Mouse (Mus musculus): Measurements from ENCODE around the gene Sema6b. TPM values are rescaled to one million over a fixed set of nuclear protein-coding genes. Genes with fewer than 3 reads are reported as not detected.
"Not testable (repeated sequence)": the region's sequence is repeated elsewhere in the genome, so short reads cannot be mapped to it uniquely, and the experiment has no call there.

Gene Sema6b
- polyA plus RNA-seq, 1 experiment from 2014 or later = 4.3 TPM

DNA sequence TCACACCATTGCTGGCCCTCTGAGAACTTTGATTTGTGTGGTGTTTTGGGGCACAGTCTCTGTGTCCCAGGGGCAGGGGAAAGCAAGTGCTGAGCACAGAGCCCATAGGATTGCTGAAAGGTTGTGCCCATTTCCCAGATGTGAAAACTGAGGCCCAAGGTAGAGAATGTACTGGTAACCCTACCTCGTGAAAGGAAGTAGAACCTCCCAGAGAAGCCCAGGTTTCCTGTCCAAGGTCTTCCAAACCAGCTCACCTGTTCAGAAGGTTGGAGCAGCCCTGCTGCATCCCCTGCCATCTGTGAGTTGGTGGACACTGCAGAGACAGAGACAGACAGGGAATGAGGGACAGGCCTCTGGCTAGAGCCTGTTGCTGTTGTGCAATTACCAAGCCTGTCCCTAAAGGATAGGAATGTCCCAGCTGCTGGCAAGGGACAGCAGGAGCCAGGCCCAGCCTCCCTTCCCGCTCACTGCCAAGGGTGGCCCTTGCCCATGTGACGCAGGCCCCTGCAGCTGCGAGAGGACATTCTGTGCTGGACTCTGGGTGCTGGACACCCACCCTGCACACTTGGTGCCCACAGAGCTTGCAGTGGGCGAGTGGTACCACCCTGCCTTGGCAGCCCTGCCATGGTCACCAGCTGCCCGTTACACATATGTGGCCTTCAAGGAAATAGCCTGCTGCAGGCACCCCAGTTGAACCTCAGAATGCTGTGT, 31.7 kb downstream of the Sema6b start:
- 76% methylated on average over 6 of the region's 6 CpGs for WGBS

DNA sequence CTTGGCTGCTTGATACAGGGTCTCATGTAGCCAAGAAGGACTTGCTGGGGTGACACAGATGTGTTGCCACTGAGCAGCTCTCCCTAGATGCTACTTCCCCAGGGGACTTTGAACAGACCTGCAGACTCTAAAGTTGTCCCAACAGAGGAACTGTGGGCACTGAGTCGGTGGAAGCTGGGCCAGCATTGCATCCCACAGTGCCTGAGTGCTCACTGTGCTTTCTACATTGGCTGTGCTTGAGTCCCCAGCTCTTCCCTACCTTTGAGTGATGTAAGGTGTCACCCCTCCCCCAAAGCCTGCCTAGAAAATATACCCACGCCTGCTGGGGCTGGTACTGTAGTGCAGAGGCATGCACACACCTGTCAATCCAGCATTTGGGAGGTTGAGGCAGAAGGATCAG, 32.4 kb downstream of the Sema6b start:
- H3K4me2 ChIP-seq (ENCODE audit: low read depth, low read length) = no peak overlapping the region
- H3K4me1 ChIP-seq (ENCODE audit: control insufficient read depth, insufficient read depth, low read length) = no peaks in the 10 kb centered on the region
- H3K9ac ChIP-seq (ENCODE audit: low read depth, low read length) = no peak overlapping the region
- H3K9me3 ChIP-seq (ENCODE audit: control insufficient read depth, low read length) = no peaks in the 10 kb centered on the region
- WGBS = 70% methylated on average over 2 of the region's 2 CpGs
- peaks cover 13% of the 10 kb centered on the region for H3K36me3 ChIP-seq (ENCODE audit: control insufficient read depth, insufficient read depth, low read length)
- no peak overlapping the region for H3K27ac ChIP-seq (replicated peaks; ENCODE audit: low read depth, low read length)
- no peaks in the 10 kb centered on the region for H3K27me3 ChIP-seq (replicated peaks; ENCODE audit: control insufficient read depth, insufficient read depth, low read length)
- H3K4me3 ChIP-seq (ENCODE audit: low read depth, low read length) = no peak overlapping the region
- ATAC-seq (ENCODE audit: low read depth) (no peak), DNase-seq (ENCODE audit: low spot score) (no peak)

More for the DNA sequence above, 31.7 kb downstream of the Sema6b start:
- DNase-seq (ENCODE audit: low spot score) (no peak), ATAC-seq (ENCODE audit: low read depth) (no peak)
- Histone ChIP-seq H3K27me3 (replicated peaks; ENCODE audit: control insufficient read depth, insufficient read depth, low read length) (no peaks in the 10 kb centered on the region), H3K9ac (ENCODE audit: low read depth, low read length) (no peak overlapping the region), H3K4me2 (ENCODE audit: low read depth, low read length) (no peak overlapping the region), H3K36me3 (ENCODE audit: control insufficient read depth, insufficient read depth, low read length) (peaks cover 6% of the 10 kb centered on the region; the same call in 1 of the 2 replicates), H3K9me3 (ENCODE audit: control insufficient read depth, low read length) (no peaks in the 10 kb centered on the region), H3K27ac (replicated peaks; ENCODE audit: low read depth, low read length) (no peak overlapping the region), H3K4me1 (ENCODE audit: control insufficient read depth, insufficient read depth, low read length) (no peaks in the 10 kb centered on the region), H3K4me3 (ENCODE audit: low read depth, low read length) (no peak overlapping the region)

DNA sequence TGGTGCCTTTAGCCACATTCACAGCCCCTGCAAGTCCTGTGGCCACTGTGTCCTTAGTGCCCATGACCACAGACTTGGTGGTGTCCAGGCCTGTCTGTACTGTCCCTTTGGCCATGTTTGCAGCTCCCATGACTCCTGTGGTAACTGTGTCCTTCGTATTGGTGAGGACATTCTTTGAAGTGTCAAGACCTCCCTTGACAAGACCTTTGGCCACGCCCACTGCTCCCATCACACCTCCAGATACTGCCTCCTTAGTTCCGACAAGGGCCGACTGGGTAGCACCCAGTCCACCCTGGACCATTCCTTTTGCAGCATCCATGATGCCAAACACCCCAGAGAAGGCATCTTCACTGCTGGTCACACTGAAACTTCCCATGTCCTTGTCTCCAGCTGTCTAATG, 33.2 kb downstream of the Sema6b start:
- no peak for ATAC-seq (ENCODE audit: low read depth)
- H3K4me1 ChIP-seq (ENCODE audit: control insufficient read depth, insufficient read depth, low read length) = no peaks in the 10 kb centered on the region
- H3K4me3 ChIP-seq (ENCODE audit: low read depth, low read length) = no peak overlapping the region
- H3K9me3 ChIP-seq (ENCODE audit: control insufficient read depth, low read length) = no peaks in the 10 kb centered on the region
- H3K4me2 ChIP-seq (ENCODE audit: low read depth, low read length) = no peak overlapping the region
- 77% methylated on average over 4 of the region's 4 CpGs for WGBS
- DNase-seq (ENCODE audit: low spot score) = no peak
- no peak overlapping the region for H3K9ac ChIP-seq (ENCODE audit: low read depth, low read length)
- peaks cover 21% of the 10 kb centered on the region for H3K36me3 ChIP-seq (ENCODE audit: control insufficient read depth, insufficient read depth, low read length)
- H3K27ac ChIP-seq (replicated peaks; ENCODE audit: low read depth, low read length) = no peak overlapping the region
- no peaks in the 10 kb centered on the region for H3K27me3 ChIP-seq (replicated peaks; ENCODE audit: control insufficient read depth, insufficient read depth, low read length)

DNA sequence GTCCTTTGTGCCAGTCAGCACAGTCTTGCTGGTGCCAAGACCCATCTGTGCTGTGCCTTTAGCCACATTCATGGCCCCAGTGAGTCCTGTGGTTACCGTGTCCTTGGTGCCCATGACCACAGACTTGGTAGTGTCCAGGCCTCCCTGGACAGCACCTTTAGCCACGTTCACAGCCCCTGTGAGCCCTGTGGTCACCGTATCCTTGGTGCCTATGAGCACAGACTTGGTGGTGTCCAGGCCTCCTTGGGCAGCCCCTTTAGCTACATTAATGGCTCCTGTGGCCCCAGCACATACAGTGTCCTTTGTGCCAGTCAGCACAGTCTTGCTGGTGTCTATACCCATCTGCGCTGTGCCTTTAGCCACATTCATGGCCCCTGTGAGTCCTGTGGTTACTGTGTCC, 33.7 kb downstream of the Sema6b start:
- not testable (repeated sequence) for H3K4me2 ChIP-seq (ENCODE audit: low read depth, low read length); DNase-seq (ENCODE audit: low spot score)
- 90% methylated on average over 4 of the region's 4 CpGs for WGBS

DNA sequence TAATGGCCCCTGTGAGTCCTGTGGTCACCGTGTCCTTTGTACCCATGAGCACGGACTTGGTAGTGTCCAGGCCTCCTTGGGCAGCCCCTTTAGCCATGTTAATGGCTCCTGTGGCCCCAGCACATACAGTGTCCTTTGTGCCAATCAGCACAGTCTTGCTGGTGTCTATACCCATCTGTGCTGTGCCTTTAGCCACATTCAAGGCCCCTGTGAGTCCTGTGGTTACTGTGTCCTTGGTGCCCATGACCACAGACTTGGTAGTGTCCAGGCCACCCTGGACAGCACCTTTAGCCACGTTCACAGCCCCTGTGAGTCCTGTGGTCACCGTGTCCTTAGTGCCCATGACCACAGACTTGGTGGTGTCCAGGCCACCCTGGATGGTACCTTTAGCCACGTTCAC, 35.3 kb downstream of the Sema6b start:
- H3K36me3 ChIP-seq (ENCODE audit: control insufficient read depth, insufficient read depth, low read length) = peaks cover 42% of the 10 kb centered on the region
- ATAC-seq (ENCODE audit: low read depth) = not testable (repeated sequence)

More for the DNA sequence above, 33.7 kb downstream of the Sema6b start:
- not testable (repeated sequence) for H3K4me3 ChIP-seq (ENCODE audit: low read depth, low read length); H3K4me1 ChIP-seq (ENCODE audit: control insufficient read depth, insufficient read depth, low read length); H3K27me3 ChIP-seq (replicated peaks; ENCODE audit: control insufficient read depth, insufficient read depth, low read length); H3K9ac ChIP-seq (ENCODE audit: low read depth, low read length); H3K9me3 ChIP-seq (ENCODE audit: control insufficient read depth, low read length); H3K27ac ChIP-seq (replicated peaks; ENCODE audit: low read depth, low read length); ATAC-seq (ENCODE audit: low read depth)
- H3K36me3 ChIP-seq (ENCODE audit: control insufficient read depth, insufficient read depth, low read length) = peaks cover 26% of the 10 kb centered on the region

DNA sequence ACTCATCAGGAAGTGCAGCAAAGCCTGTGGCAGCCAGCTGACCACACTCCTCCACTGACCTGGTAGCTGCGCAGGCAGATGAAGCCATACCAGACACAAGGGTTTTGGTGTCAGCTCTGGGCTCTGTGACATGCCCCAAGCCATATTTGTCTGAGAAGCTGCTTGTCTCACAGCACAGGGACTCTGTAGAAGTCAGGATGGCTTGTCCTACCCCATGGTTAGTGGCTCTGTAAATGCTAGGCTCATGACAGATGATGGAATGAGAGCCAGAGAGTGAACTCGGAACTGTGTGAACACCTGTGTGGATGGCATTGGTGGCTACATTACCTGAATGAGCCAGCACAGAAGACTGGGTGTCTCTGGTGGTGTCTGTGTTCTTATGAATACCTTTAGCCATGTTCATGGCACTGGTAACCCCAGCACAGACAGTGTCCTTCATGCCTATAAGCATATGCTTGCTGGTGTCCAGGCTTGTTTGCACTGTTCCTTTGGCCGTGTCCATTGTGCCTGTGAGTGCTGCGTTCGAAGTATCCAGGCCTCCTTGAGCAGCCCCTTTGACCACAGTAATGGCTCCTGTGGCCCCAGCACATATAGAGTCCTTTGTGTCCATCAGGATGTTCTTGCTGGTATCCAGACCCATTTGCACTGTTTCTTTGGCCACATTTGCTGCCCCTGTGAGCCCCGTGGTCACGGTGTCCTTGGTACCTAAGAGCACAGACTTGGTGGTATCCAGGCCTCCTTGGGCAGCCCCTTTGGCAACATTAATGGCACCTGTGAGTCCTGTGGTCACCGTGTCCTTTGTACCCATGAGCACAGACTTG, 36.5 kb downstream of the Sema6b start:
- Histone ChIP-seq H3K4me2 (ENCODE audit: low read depth, low read length) (no peak overlapping the region), H3K27me3 (replicated peaks; ENCODE audit: control insufficient read depth, insufficient read depth, low read length) (no peaks in the 10 kb centered on the region), H3K9ac (ENCODE audit: low read depth, low read length) (no peak overlapping the region), H3K9me3 (ENCODE audit: control insufficient read depth, low read length) (no peaks in the 10 kb centered on the region), H3K4me1 (ENCODE audit: control insufficient read depth, insufficient read depth, low read length) (no peaks in the 10 kb centered on the region), H3K4me3 (ENCODE audit: low read depth, low read length) (no peak overlapping the region), H3K27ac (replicated peaks; ENCODE audit: low read depth, low read length) (no peak overlapping the region), H3K36me3 (ENCODE audit: control insufficient read depth, insufficient read depth, low read length) (peaks cover 52% of the 10 kb centered on the region)
- ATAC-seq (ENCODE audit: low read depth) (no peak), DNase-seq (ENCODE audit: low spot score) (no peak)
- 93% methylated on average over 8 of the region's 8 CpGs for WGBS

More for the DNA sequence above, 35.3 kb downstream of the Sema6b start:
- not testable (repeated sequence) for H3K9me3 ChIP-seq (ENCODE audit: control insufficient read depth, low read length); H3K27ac ChIP-seq (replicated peaks; ENCODE audit: low read depth, low read length); H3K4me3 ChIP-seq (ENCODE audit: low read depth, low read length); H3K27me3 ChIP-seq (replicated peaks; ENCODE audit: control insufficient read depth, insufficient read depth, low read length); H3K4me2 ChIP-seq (ENCODE audit: low read depth, low read length); DNase-seq (ENCODE audit: low spot score); H3K9ac ChIP-seq (ENCODE audit: low read depth, low read length); H3K4me1 ChIP-seq (ENCODE audit: control insufficient read depth, insufficient read depth, low read length)
- WGBS = 100% methylated on average over 2 of the region's 5 CpGs

DNA sequence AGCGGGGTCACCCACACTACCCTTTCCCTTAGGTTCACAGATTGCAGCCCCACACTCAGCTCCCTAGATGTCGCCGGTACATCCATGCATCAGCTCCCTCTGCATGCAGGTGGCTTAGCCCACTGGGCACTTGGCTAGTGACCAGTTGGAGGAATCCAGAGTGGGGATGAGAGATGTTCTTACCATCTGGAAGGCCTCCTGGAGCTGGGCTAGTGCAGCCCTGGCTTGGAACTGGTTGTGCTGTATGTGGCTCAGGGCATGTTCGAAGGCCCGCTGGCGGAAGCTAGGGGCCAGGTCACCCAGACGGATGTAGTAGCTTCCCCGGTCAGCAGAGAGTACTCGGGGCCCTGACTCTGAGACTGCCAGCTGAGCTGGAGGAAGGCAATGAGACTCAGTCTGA, 37.2 kb downstream of the Sema6b start:
- Histone ChIP-seq H3K4me2 (ENCODE audit: low read depth, low read length) (no peak overlapping the region), H3K36me3 (ENCODE audit: control insufficient read depth, insufficient read depth, low read length) (peaks cover 59% of the 10 kb centered on the region), H3K4me3 (ENCODE audit: low read depth, low read length) (no peak overlapping the region), H3K9me3 (ENCODE audit: control insufficient read depth, low read length) (no peaks in the 10 kb centered on the region), H3K4me1 (ENCODE audit: control insufficient read depth, insufficient read depth, low read length) (no peaks in the 10 kb centered on the region), H3K9ac (ENCODE audit: low read depth, low read length) (no peak overlapping the region), H3K27me3 (replicated peaks; ENCODE audit: control insufficient read depth, insufficient read depth, low read length) (no peaks in the 10 kb centered on the region), H3K27ac (replicated peaks; ENCODE audit: low read depth, low read length) (no peak overlapping the region)
- no peak for ATAC-seq (ENCODE audit: low read depth)
- no peak for DNase-seq (ENCODE audit: low spot score)
- WGBS = 90% methylated on average over 9 of the region's 9 CpGs

DNA sequence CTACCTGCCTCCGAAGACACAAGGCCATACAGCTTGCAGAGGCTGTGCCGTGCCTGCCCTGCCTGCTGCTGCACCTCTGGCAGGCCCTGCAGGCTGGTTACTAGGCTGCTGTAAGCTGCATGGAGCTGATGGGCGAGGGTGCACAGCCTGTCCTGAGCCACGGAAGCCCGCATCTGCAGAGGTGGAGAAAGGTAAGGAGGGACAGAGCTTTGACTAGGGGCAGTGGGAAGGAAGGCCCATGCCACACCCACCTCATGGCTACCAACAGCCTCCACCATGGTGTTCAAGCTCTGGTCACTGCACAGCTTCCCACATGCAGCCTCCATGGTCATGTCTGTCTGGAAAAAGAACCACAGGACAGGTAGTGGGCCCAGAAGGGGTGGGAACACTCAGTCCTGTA, 38.0 kb downstream of the Sema6b start:
- DNase-seq (ENCODE audit: low spot score) = no peak
- no peaks in the 10 kb centered on the region for H3K4me1 ChIP-seq (ENCODE audit: control insufficient read depth, insufficient read depth, low read length)
- 100% methylated on average over 5 of the region's 5 CpGs for WGBS
- peaks cover 67% of the 10 kb centered on the region for H3K36me3 ChIP-seq (ENCODE audit: control insufficient read depth, insufficient read depth, low read length)
- no peak overlapping the region for H3K9ac ChIP-seq (ENCODE audit: low read depth, low read length)
- no peaks in the 10 kb centered on the region for H3K27me3 ChIP-seq (replicated peaks; ENCODE audit: control insufficient read depth, insufficient read depth, low read length)
- no peaks in the 10 kb centered on the region for H3K9me3 ChIP-seq (ENCODE audit: control insufficient read depth, low read length)
- no peak for ATAC-seq (ENCODE audit: low read depth)
- no peak overlapping the region for H3K4me3 ChIP-seq (ENCODE audit: low read depth, low read length)
- no peak overlapping the region for H3K27ac ChIP-seq (replicated peaks; ENCODE audit: low read depth, low read length)
- H3K4me2 ChIP-seq (ENCODE audit: low read depth, low read length) = no peak overlapping the region

Data from embryonic facial prominence, embryonic 14.5 days (tissue).